Mouse (Mus musculus) embryonic facial prominence, embryonic 10.5 days (tissue): ENCODE data around the gene Slc39a11. TPM values are rescaled to one million over a fixed set of nuclear protein-coding genes. Genes with fewer than 3 reads are reported as not detected.

ENCODE experiments used
- DNase-seq: peaks from one replicate; pipeline ENCODE4 v3.0.0-alpha.2; 2017; ENCODE audit warnings: low spot score
- H3K27ac ChIP-seq: fragments of 300-500 bp; sonication (generic); replicated peaks from 2 replicates; pipeline ENCODE4 v1.5.1; 2016; ENCODE audit warnings: mild to moderate bottlenecking
- H3K27me3 ChIP-seq: fragments of 300-500 bp; sonication (generic); replicated peaks from 2 replicates; pipeline ENCODE4 v1.6.1; 2016; ENCODE audit warnings: low read depth, mild to moderate bottlenecking; ENCODE audit not compliant: poor library complexity, severe bottlenecking
- H3K36me3 ChIP-seq: fragments of 300-500 bp; sonication (generic); replicated peaks from 2 replicates; pipeline ENCODE4 v1.6.1; 2016; ENCODE audit warnings: mild to moderate bottlenecking, moderate library complexity
- H3K4me1 ChIP-seq: fragments of 300-500 bp; sonication (generic); 2 replicates; pipeline ENCODE4 v1.6.1; 2016
- H3K4me3 ChIP-seq: fragments of 300-500 bp; sonication (generic); 2 replicates; pipeline ENCODE4 v1.5.1; 2016; ENCODE audit warnings: mild to moderate bottlenecking, moderate library complexity
- H3K9me3 ChIP-seq: fragments of 300-500 bp; sonication (generic); 2 replicates; pipeline ENCODE4 v1.6.1; 2016; ENCODE audit warnings: mild to moderate bottlenecking
- WGBS: fragments of 180-500 bp; shearing (Covaris S2); methylation state at CpG from one replicate; pipeline ENCODE4 v1.1.7; 2016; 5-methylcytosine and 5-hydroxymethylcytosine counted together
- polyA plus RNA-seq: library from polyadenylated mRNA; unstranded; fragments of >200 nt; fragmentation: Nextera tagmentation; extraction: Ambion mirVana; gene quantifications from 2 replicates; pipeline ENCODE4 v1.2.1, GENCODE M21; 2016

The Slc39a11 gene
- 17.0 and 17.2 TPM in 2 replicates for polyA plus RNA-seq

- Histone ChIP-seq H3K4me1 (peaks cover 54% of the 10 kb centered on the region), H3K36me3 (peaks cover 31% of the 10 kb centered on the region), H3K9me3 (peaks cover 3% of the 10 kb centered on the region; the same call in 1 of the 2 replicates), H3K4me3 (peak within 1 kb of the TSS; percentile 97), H3K27ac (peak within 1 kb of the TSS; percentile 97), H3K27me3 (0 out of 2 replicates have a peak, but pooled peaks cover 5% of the 10 kb centered on the region)
- peak; percentile 88 for DNase-seq
- under 1% methylated on average over 91 of the region's 91 CpGs for whole genome bisulfite sequencing
These were observed at the start of gene Slc39a11 for GRCm38 (mm10) chr11:113649353-113650210. Slc39a11 (minus strand) TSS chr11:113650079.

- H3K9me3 ChIP-seq: peaks cover 4% of the 10 kb centered on the region; the same call in 1 of the 2 replicates
- peaks cover 7% of the 10 kb centered on the region for H3K4me1 ChIP-seq
- DNase-seq: no peak
- H3K27ac ChIP-seq: no peak overlapping the region
- WGBS: 84% methylated on average over 7 of the region's 7 CpGs
- H3K4me3 ChIP-seq: no peak overlapping the region
- peaks cover 60% of the 10 kb centered on the region for H3K36me3 ChIP-seq
- H3K27me3 ChIP-seq: no peaks in the 10 kb centered on the region
These were observed 49.8 kb upstream of the Slc39a11 start for GRCm38 (mm10) chr11:113699643-113700042.

- Histone ChIP-seq H3K36me3 (peaks cover 76% of the 10 kb centered on the region), H3K4me3 (no peak overlapping the region), H3K9me3 (peaks cover 4% of the 10 kb centered on the region; the same call in 1 of the 2 replicates), H3K4me1 (peaks cover 7% of the 10 kb centered on the region; the same call in 1 of the 2 replicates), H3K27ac (no peak overlapping the region), H3K27me3 (no peaks in the 10 kb centered on the region)
- 79% methylated on average over 12 of the region's 12 CpGs for WGBS
- DNase-seq: no peak
These were observed 48.2 kb upstream of the Slc39a11 start for GRCm38 (mm10) chr11:113698013-113698545.

- Histone ChIP-seq H3K27ac (no peak overlapping the region), H3K4me1 (peaks cover 7% of the 10 kb centered on the region; the same call in 1 of the 2 replicates), H3K9me3 (peaks cover 4% of the 10 kb centered on the region; the same call in 1 of the 2 replicates), H3K27me3 (no peaks in the 10 kb centered on the region), H3K36me3 (peaks cover 81% of the 10 kb centered on the region), H3K4me3 (no peak overlapping the region)
- DNase-seq: no peak
- 70% methylated on average over 5 of the region's 5 CpGs for WGBS
These were observed 47.7 kb upstream of the Slc39a11 start for GRCm38 (mm10) chr11:113697571-113697970.

GRCm38 (mm10) chr11:113691851-113692250 is 42.0 kb upstream of the Slc39a11 start:
- Histone ChIP-seq H3K9me3 (peaks cover 4% of the 10 kb centered on the region; the same call in 1 of the 2 replicates), H3K36me3 (peaks cover 94% of the 10 kb centered on the region), H3K4me3 (no peak overlapping the region), H3K27ac (no peak overlapping the region), H3K4me1 (peaks cover 3% of the 10 kb centered on the region), H3K27me3 (no peaks in the 10 kb centered on the region)
- 77% methylated on average over 3 of the region's 3 CpGs for WGBS
- no peak for DNase-seq

- 87% methylated on average over 5 of the region's 5 CpGs for WGBS
- no peak overlapping the region for H3K4me3 ChIP-seq
- DNase-seq: no peak
- peaks cover 4% of the 10 kb centered on the region; the same call in 1 of the 2 replicates for H3K9me3 ChIP-seq
- H3K36me3 ChIP-seq: peaks cover 89% of the 10 kb centered on the region
- H3K27me3 ChIP-seq: no peaks in the 10 kb centered on the region
- no peak overlapping the region for H3K27ac ChIP-seq
- peaks cover 8% of the 10 kb centered on the region for H3K4me1 ChIP-seq
These were observed 41.4 kb upstream of the Slc39a11 start for GRCm38 (mm10) chr11:113691318-113691717.

- Histone ChIP-seq H3K27ac (no peak overlapping the region), H3K36me3 (peaks cover 81% of the 10 kb centered on the region)
- 94% methylated on average over 12 of the region's 12 CpGs for WGBS
These were observed 40.6 kb upstream of the Slc39a11 start for GRCm38 (mm10) chr11:113690506-113690905.

GRCm38 (mm10) chr11:113687031-113687430 is 37.2 kb upstream of the Slc39a11 start:
- Histone ChIP-seq H3K4me3 (peak overlapping the region; percentile 21; the same call in 1 of the 2 replicates), H3K9me3 (no peaks in the 10 kb centered on the region), H3K36me3 (peaks cover 46% of the 10 kb centered on the region), H3K4me1 (peaks cover 29% of the 10 kb centered on the region), H3K27ac (no peak overlapping the region), H3K27me3 (no peaks in the 10 kb centered on the region)
- 65% methylated on average over 2 of the region's 2 CpGs for WGBS
- no peak for DNase-seq

More at GRCm38 (mm10) chr11:113690506-113690905, 40.6 kb upstream of the Slc39a11 start:
- DNase-seq: no peak
- H3K4me1 ChIP-seq: peaks cover 11% of the 10 kb centered on the region
- no peak overlapping the region for H3K4me3 ChIP-seq
- H3K9me3 ChIP-seq: peaks cover 2% of the 10 kb centered on the region; the same call in 1 of the 2 replicates
- no peaks in the 10 kb centered on the region for H3K27me3 ChIP-seq

- Histone ChIP-seq H3K9me3 (no peaks in the 10 kb centered on the region), H3K27me3 (no peaks in the 10 kb centered on the region), H3K36me3 (peaks cover 24% of the 10 kb centered on the region), H3K27ac (peak overlapping the region; percentile 93), H3K4me1 (peaks cover 39% of the 10 kb centered on the region), H3K4me3 (peak overlapping the region; percentile 86)
- no peak for DNase-seq
- 43% methylated on average over 25 of the region's 25 CpGs for WGBS
These were observed 35.0 kb upstream of the Slc39a11 start for GRCm38 (mm10) chr11:113684707-113685426.

GRCm38 (mm10) chr11:113683957-113684706 is 34.3 kb upstream of the Slc39a11 start, which contains the start of the genes Fam104a and D11Wsu47e:
Fam104a (minus strand) TSS chr11:113684155.
D11Wsu47e (plus strand) TSS chr11:113684412.
- DNase-seq: peak; percentile 96
- Histone ChIP-seq H3K4me3 (peak within 1 kb of the TSS; percentile 86), H3K9me3 (no peaks in the 10 kb centered on the region), H3K36me3 (peaks cover 17% of the 10 kb centered on the region), H3K27ac (peak within 1 kb of the TSS; percentile 93), H3K4me1 (peaks cover 40% of the 10 kb centered on the region), H3K27me3 (no peaks in the 10 kb centered on the region)
- under 1% methylated on average over 73 of the region's 73 CpGs for WGBS

GRCm38 (mm10) chr11:113683627-113683956 is 33.7 kb upstream of the Slc39a11 start:
- H3K4me1 ChIP-seq: peaks cover 42% of the 10 kb centered on the region
- H3K4me3 ChIP-seq: peak overlapping the region; percentile 86
- no peaks in the 10 kb centered on the region for H3K27me3 ChIP-seq
- DNase-seq: no peak
- 0% methylated on average over 38 of the region's 38 CpGs for WGBS
- peaks cover 12% of the 10 kb centered on the region for H3K36me3 ChIP-seq
- H3K9me3 ChIP-seq: no peaks in the 10 kb centered on the region
- H3K27ac ChIP-seq: peak overlapping the region; percentile 93
